Mouse (Mus musculus) urinary bladder, adult 2 months (tissue): ENCODE data around the gene Rasgrp4. TPM values are rescaled to one million over a fixed set of nuclear protein-coding genes. Genes with fewer than 3 reads are reported as not detected.
"Not testable (repeated sequence)": the region's sequence is repeated elsewhere in the genome, so short reads cannot be mapped to it uniquely, and the experiment has no call there.

ENCODE experiments used
- DNase-seq: peaks from one replicate; pipeline ENCODE4 v3.0.0; 2022; ENCODE audit warnings: low spot score
- polyA plus RNA-seq: library from polyadenylated mRNA; depleted of rRNA; stranded (reverse); fragments of >200 nt; gene quantifications from 2 replicates; pipeline ENCODE4 v1.2.3, GENCODE M21; 2012; rRNA removed

The Rasgrp4 gene
- polyA plus RNA-seq, 1 experiment: 6.7 TPM

DNA sequence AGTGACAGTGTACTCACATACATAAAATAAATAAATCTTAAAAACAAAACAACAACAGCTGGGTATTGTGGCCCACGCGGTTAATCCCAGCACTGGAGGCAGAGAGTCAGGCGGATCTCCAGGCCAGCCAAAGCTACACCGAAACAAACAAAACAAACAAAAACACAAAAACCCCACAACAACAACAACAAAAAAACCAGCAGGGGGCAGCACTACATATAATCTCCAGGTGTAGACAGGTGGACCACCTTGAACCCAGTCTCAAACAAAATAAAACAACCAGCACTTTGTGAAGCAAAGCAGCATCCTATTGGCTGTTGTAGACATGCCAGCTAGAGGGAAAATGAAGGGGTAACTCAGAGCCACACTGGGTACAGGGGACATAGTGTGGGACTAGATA is 43.5 kb downstream of the Rasgrp4 start:
- no peak for DNase-seq

DNA sequence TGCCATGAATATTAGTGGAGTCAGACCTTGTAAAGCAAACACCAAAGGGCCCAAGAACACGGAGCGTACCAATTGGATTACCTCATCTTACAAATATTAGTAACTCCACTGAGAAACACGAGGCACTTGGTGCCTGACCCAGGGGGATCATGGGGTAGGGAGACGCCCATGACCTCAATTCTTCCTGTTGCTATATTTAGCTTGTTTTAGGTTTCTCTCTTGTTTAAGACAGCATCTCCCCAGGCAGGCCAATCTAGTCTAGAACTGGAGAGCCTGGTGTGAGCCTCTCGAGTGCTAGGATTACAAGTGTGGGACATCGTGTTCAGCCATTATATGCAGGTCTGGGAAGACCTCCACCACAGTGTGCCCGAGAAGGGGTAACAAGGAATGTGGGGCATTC is 44.7 kb downstream of the Rasgrp4 start:
- no peak for DNase-seq

DNA sequence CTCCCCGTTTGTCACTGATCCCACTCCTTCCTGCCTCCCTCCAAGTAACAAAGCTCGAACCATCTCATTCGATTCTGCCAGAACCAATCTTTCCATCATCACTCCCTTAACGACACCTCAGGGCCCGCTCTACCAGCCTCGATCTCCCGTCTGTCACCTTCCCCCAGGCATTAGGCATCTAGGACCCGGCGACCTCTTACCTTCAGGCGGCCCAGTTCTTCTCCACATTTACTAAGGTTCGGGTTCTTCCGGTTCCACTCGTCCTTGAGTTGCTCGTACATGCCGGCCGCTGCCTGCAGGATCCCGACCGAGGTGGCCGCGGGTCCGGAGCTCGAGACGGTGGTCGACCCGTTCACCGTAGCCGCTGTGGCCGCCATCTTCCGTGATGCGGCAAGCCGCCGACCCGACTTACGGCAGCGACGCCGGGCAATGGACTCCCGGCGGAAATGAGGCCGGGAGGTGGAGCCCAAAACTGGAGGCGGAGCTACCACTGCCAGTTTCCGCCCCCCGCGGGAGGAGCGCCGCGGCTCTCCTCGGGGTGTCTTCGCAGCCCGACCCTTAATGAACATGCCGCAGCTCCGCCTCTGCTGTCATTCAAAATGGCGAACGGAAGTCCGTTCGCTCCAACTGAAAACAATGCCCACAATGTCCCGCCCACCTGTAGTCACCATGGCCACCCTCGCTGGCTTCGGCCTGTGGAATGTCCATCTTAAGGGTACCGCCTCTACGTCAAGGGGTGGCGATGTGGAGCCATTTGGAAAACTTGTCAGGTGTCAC is 45.6 kb downstream of the Rasgrp4 start, which contains the start of gene Psmd8:
TSS of gene Psmd8 (minus strand) at position 625 of the 777 bp plus-strand sequence.
- peak; percentile 88 for DNase-seq

DNA sequence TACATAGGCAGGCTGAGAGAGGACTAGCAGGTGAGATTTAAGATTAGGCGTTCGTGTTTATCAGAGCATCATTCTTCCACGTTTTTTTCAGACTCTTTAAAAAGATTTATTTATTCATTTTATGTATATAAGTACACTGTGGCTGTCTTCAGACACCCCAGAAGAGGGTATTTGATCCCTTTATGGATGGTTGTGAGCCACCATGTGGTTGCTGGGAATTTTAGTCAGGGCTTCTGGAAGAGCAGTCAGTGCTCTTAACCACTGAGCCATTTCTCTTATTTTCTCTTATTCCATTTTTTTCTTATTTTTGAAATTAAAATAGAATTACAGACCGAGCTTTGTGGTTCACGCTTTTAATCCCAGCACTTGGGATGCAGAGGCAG is 46.2 kb downstream of the Rasgrp4 start:
- no peak for DNase-seq

DNA sequence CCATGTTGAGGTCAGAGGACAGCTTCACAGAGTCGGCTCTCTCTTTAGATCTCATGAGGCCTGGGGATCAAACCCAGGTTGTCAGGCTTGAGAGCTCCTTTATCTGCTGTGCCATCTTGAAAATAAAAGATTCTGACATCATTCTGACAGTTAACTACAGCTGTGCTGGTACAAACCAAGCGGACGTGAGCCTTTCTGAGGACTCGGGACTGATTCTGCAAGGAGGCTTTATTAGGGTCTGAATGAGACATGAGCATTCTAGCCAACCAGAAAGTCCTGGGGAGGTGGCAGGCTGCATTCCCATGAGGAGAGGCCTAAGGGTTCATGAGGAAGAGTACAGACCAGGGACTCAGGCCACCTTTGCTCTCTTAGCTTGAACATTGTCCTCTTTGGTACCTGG is 46.7 kb downstream of the Rasgrp4 start:
- DNase-seq: not testable (repeated sequence)

DNA sequence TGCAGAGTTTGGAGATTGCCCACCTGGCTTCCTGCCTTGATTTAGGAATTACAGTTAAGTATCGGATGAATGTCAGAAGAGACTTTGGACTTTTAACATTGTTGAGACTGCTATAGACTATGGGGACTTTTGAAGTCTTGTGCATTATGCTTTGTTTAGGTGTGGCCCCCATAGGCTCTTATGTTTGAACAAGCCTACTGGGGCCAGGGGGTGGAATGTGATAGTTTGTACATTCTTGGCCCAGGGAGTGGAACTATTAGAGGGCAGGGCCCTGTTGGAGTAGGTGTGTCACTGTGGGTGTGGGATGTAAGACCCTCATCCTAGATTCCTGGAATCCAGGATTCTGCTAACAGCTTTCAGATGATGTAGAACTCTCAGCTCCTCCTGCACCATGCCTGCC is 59.6 kb downstream of the Rasgrp4 start:
- DNase-seq: not testable (repeated sequence)

DNA sequence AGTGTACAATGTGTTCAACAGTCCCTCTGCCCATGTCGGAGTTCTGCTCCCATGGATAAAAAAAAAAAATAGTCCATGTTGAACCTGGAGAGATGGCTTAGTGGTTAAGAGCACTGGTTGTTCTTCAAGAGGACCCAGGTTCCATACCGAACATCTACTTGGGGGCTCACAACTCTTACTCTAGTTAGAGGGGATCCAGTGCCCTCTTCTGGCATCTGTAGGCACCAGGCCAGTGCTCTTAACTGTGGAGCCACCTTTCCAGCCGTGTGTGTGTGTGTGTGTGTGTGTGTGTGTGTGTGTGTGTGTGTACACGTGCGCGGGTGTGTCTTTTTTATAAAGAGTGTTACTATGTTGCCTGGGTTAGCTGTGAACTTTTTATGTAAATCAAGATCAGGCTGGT is 67.9 kb downstream of the Rasgrp4 start:
- DNase-seq: no peak

Other genes with a start within 250 kb of the Rasgrp4 start
- gene Actn4, start 172.5 kb upstream of the Rasgrp4 start, polyA plus RNA-seq: 285 and 345 TPM in 2 replicates
- gene Eif3k, start 153.0 kb upstream of the Rasgrp4 start, polyA plus RNA-seq: 368 and 380 TPM in 2 replicates
- 3.6 and 3.8 TPM in 2 replicates for gene Map4k1, start 152.8 kb upstream of the Rasgrp4 start, polyA plus RNA-seq
- 0.15 and 0.21 TPM in 2 replicates for gene Ryr1, start 9.7 kb upstream of the Rasgrp4 start, polyA plus RNA-seq
- 40.5 and 52.7 TPM in 2 replicates for gene Fam98c, start 21.4 kb downstream of the Rasgrp4 start, polyA plus RNA-seq
- gene Ggn, start 35.4 kb downstream of the Rasgrp4 start, polyA plus RNA-seq: 0.69 and 1.1 TPM in 2 replicates
- gene Spred3, start 35.6 kb downstream of the Rasgrp4 start, polyA plus RNA-seq: 15.6 and 18.4 TPM in 2 replicates
- gene Psmd8, start 45.9 kb downstream of the Rasgrp4 start, polyA plus RNA-seq: 171 and 187 TPM in 2 replicates
- 4.9 and 6.7 TPM in 2 replicates for gene Catsperg1, start 79.2 kb downstream of the Rasgrp4 start, polyA plus RNA-seq
- 3.9 and 5.4 TPM in 2 replicates for gene Kcnk6, start 97.7 kb downstream of the Rasgrp4 start, polyA plus RNA-seq
- 43.4 and 45.5 TPM in 2 replicates for gene Yif1b, start 103.5 kb downstream of the Rasgrp4 start, polyA plus RNA-seq
- gene 2200002D01Rik, start 113.6 kb downstream of the Rasgrp4 start, polyA plus RNA-seq: 144 and 178 TPM in 2 replicates
- gene Spint2, start 147.1 kb downstream of the Rasgrp4 start, polyA plus RNA-seq: 485 and 505 TPM in 2 replicates
- gene Ppp1r14a, start 154.5 kb downstream of the Rasgrp4 start, polyA plus RNA-seq: 303 and 338 TPM in 2 replicates
- 1.3 and 2.8 TPM in 2 replicates for gene Dpf1, start 169.1 kb downstream of the Rasgrp4 start, polyA plus RNA-seq